Mouse (Mus musculus): ENCODE measurements at regions not wholly inside any gene's neighbourhood (a gene's known extent, or its start where the extent isn't known, plus 50 kb on each side); places are given as distances from the start of the nearest gene placed in this dataset.

DNA sequence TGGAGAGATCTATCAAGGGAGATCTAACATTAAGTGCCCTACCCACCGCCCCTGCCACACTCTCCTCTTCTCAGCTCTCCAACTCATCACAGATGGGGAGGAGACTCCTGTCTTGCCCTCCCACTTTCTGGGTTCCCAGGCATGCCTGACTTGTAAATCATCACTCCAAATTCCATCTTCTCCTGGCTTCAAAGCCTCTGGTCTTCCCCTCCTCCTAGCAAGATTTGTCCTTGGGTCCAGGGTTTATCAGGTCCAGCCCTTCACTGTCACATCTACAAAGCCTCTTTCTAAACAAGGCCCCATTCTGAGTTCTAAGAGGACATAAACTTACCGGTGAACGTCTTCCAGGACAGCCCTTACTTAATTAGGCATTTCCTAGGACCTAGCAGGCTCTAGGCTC is 73.3 kb upstream of the Col5a1 start:
- DNase-seq (ENCODE audit: low spot score in 2 of 2): no peak

GRCm38 (mm10) chr2:27813370-27813769 is 72.9 kb upstream of the Col5a1 start:
- DNase-seq (ENCODE audit: low spot score in 2 of 2): no peak

GRCm38 (mm10) chr2:27818656-27819055 is 67.6 kb upstream of the Col5a1 start:
- no peak for DNase-seq (ENCODE audit: low spot score in 2 of 2)

DNA sequence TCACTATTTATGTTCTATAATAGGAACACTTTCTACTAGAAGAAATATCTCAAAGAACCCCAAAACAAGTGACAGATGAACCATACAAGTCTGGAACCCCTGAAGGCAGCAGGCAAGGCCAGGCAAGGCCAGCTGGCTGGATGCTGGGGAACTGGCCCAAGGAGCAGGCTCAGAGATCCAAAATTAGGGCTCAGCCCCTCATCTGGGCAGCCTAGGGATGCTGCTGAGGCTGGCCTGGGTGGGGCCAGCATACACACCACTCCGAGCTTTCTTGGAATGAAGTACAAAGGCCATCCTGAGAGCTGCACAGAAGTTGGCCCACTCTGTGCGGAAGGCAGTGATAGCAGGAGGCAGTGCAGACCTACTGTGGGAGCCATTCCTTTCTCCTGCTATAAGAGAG is 59.4 kb upstream of the Col5a1 start:
- no peak for DNase-seq (ENCODE audit: low spot score in 2 of 2)

- DNase-seq (ENCODE audit: low spot score in 2 of 2): no peak
Measured at GRCm38 (mm10) chr2:27827582-27827981, 58.6 kb upstream of the Col5a1 start.

DNA sequence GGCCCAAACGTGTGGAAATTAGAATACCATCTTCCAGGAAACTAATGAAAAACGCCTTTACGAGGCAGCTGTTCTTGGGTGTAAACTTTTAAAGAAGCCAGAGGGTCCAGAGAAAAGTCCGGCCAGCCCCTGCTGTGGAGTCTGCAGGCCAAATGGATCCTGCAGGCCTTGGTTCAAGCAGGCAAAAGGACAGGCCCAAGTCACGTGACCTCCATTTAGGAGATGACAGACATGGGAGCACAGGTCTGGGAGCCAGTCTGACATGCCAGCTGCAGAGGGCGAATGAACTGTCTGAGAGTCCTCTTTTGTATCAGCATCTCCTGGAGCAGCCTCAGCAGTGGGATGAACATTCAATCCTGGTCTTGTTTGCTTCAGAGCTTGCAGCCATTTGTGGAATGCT is 58.0 kb upstream of the Col5a1 start:
- DNase-seq (ENCODE audit: low spot score in 2 of 2): no peak

- no peak for DNase-seq (ENCODE audit: low spot score in 2 of 2)
Measured at GRCm38 (mm10) chr2:27829551-27829950, 56.7 kb upstream of the Col5a1 start.

DNA sequence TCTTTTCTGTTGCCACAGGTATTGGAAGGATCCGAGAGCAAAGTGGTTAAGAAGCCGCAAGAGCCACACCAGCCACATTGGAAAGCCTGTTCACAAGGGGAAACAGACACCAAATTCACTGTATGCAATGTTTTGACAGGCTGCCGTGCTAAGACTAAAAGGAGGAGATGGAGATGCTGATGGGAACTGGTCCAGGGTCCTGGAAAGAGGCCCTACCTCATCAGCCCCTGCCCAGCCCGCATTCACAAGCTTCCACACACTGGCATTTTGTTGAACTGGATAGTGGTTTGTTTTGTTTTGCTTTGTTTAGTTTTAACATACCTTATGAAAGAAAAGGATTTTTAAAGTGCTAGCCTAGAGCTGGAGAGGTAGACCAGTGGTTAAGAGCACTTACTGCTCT is 51.3 kb upstream of the Col5a1 start:
- DNase-seq (ENCODE audit: low spot score in 2 of 2): no peak

- DNase-seq (ENCODE audit: low spot score in 2 of 2): peak; percentile 40 to 48
Measured at GRCm38 (mm10) chr2:27835758-27836460, 50.3 kb upstream of the Col5a1 start.

All from frontal cortex, postnatal 14 days (tissue).